Mouse (Mus musculus) thymus, adult 2 months (tissue): ENCODE results near the gene Fam83e.

Experiments used
- CTCF ChIP-seq: fragments of 200-500 bp; IDR thresholded peaks from 2 replicates; pipeline ENCODE4 v1.5.1; 2012; ENCODE audit warnings: mild to moderate bottlenecking, control low read depth, low read length, moderate library complexity, borderline replicate concordance; ENCODE audit not compliant: control insufficient read depth, poor library complexity, insufficient read depth; ENCODE audit errors: extremely low read depth
- POLR2A ChIP-seq: fragments of 200-500 bp; IDR thresholded peaks from 2 replicates; pipeline ENCODE4 v1.6.1; 2012; ENCODE audit warnings: mild to moderate bottlenecking, low read length, control low read depth, moderate library complexity; ENCODE audit not compliant: control insufficient read depth, poor library complexity, insufficient read depth; ENCODE audit errors: extremely low read depth

GRCm38 (mm10) chr7:45718331-45718730, 2.7 kb upstream of the Fam83e start:
- no peak; the same call in 1 of the 2 replicates for TF ChIP-seq CTCF
- no peak for TF ChIP-seq POLR2A
